Mouse (Mus musculus) intestine, embryonic 15.5 days (tissue): ENCODE measurements around the gene Olfr1331. TPM values are rescaled to one million over a fixed set of nuclear protein-coding genes. Genes with fewer than 3 reads are reported as not detected.
"Not testable (repeated sequence)": the region's sequence is repeated elsewhere in the genome, so short reads cannot be mapped to it uniquely, and the experiment has no call there.

Experiments
- ATAC-seq: fragments of 200-750 bp; cut with Nextera tagmentation; 2 replicates; pipeline ENCODE4 v1.8.0; 2017; ENCODE audit warnings: moderate TSS enrichment, moderate library complexity
- H3K27ac ChIP-seq: fragments of 300-500 bp; sonication (generic); 2 replicates; pipeline ENCODE4 v1.5.1; 2015; ENCODE audit warnings: mild to moderate bottlenecking, inconsistent platforms
- H3K27me3 ChIP-seq: fragments of 300-500 bp; sonication (generic); replicated peaks from 2 replicates; pipeline ENCODE4 v1.6.1; 2015; ENCODE audit warnings: inconsistent platforms
- H3K36me3 ChIP-seq: fragments of 300-500 bp; sonication (generic); 2 replicates; pipeline ENCODE4 v1.6.1; 2015; ENCODE audit warnings: inconsistent platforms
- H3K4me1 ChIP-seq: fragments of 300-500 bp; sonication (generic); replicated peaks from 2 replicates; pipeline ENCODE4 v1.6.1; 2015; ENCODE audit warnings: inconsistent platforms
- H3K4me2 ChIP-seq: fragments of 300-500 bp; sonication (generic); replicated peaks from 2 replicates; pipeline ENCODE4 v1.6.1; 2015; ENCODE audit warnings: mild to moderate bottlenecking, inconsistent platforms
- H3K4me3 ChIP-seq: fragments of 300-500 bp; sonication (generic); replicated peaks from 2 replicates; pipeline ENCODE4 v1.5.1; 2015; ENCODE audit warnings: inconsistent platforms
- H3K9ac ChIP-seq: fragments of 300-500 bp; sonication (generic); 2 replicates; pipeline ENCODE4 v1.6.1; 2015; ENCODE audit warnings: inconsistent platforms
- H3K9me3 ChIP-seq: fragments of 300-500 bp; sonication (generic); 2 replicates; pipeline ENCODE4 v1.6.1; 2016; ENCODE audit warnings: inconsistent platforms
- WGBS: fragments of 180-500 bp; shearing (Covaris S2); methylation state at CpG from one replicate; pipeline ENCODE4 v1.1.7; 2015; 5-methylcytosine and 5-hydroxymethylcytosine counted together
- polyA plus RNA-seq: library from polyadenylated mRNA; unstranded; fragments of >200 nt; fragmentation: Nextera tagmentation; extraction: Ambion mirVana; gene quantifications from 2 replicates; pipeline ENCODE4 v1.2.1, GENCODE M21; 2015

Gene Olfr1331
- not detected in 2 replicates for polyA plus RNA-seq

DNA sequence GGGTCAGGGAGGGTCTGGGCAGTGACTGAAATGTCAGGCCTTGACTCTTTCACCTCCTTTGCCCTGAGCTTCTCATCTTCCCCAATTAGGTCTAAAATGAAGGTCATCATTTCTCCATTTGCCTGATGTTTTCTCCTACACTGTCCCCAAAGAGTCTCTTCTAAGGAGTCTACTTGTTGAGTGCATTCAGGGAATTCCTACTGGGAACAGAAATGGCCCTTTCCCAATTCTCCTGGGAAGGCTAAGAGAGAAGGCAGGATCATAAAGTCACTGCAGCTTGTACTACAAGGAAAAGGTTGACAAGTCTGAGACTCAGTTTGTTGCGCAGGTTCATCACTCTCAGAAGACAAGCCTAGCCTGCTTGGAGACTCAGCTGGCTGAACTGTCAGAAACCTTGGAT is at the start of gene Olfr1331:
Olfr1331 (plus strand) TSS at position 301 of the 400 bp plus-strand sequence.
- WGBS, result 95% methylated on average over 1 of the region's 1 CpGs
- Histone ChIP-seq H3K9me3 (no peaks in the 10 kb centered on the region), H3K36me3 (no peaks in the 10 kb centered on the region), H3K27ac (no peak within 1 kb of the TSS), H3K27me3 (no peaks in the 10 kb centered on the region), H3K4me2 (no peak within 1 kb of the TSS), H3K9ac (no peak within 1 kb of the TSS), H3K4me1 (no peaks in the 10 kb centered on the region), H3K4me3 (no peak within 1 kb of the TSS)
- no peak for ATAC-seq

- Histone ChIP-seq H3K4me3 (no peak overlapping the region), H3K27me3 (no peaks in the 10 kb centered on the region), H3K36me3 (no peaks in the 10 kb centered on the region), H3K4me2 (no peak overlapping the region), H3K9me3 (no peaks in the 10 kb centered on the region), H3K27ac (no peak overlapping the region), H3K4me1 (no peaks in the 10 kb centered on the region), H3K9ac (no peak overlapping the region)
- no peak for ATAC-seq
- 87% methylated on average over 1 of the region's 1 CpGs for WGBS
Measured at GRCm38 (mm10) chr4:118818921-118819320, 45.5 kb upstream of the Olfr1331 start.

GRCm38 (mm10) chr4:118836179-118836578 is 28.3 kb upstream of the Olfr1331 start, which contains the start of gene Olfr1333:
Gene Olfr1333, minus strand, starts transcription at chr4:118836279.
- no peak within 1 kb of the TSS for H3K4me2 ChIP-seq
- no peak within 1 kb of the TSS for H3K27ac ChIP-seq
- no peak within 1 kb of the TSS for H3K4me3 ChIP-seq
- H3K9ac ChIP-seq, result no peak within 1 kb of the TSS
- H3K36me3 ChIP-seq, result no peaks in the 10 kb centered on the region
- WGBS, result 91% methylated on average over 1 of the region's 1 CpGs
- no peak for ATAC-seq
- H3K4me1 ChIP-seq, result no peaks in the 10 kb centered on the region
- no peaks in the 10 kb centered on the region for H3K9me3 ChIP-seq
- H3K27me3 ChIP-seq, result no peaks in the 10 kb centered on the region

DNA sequence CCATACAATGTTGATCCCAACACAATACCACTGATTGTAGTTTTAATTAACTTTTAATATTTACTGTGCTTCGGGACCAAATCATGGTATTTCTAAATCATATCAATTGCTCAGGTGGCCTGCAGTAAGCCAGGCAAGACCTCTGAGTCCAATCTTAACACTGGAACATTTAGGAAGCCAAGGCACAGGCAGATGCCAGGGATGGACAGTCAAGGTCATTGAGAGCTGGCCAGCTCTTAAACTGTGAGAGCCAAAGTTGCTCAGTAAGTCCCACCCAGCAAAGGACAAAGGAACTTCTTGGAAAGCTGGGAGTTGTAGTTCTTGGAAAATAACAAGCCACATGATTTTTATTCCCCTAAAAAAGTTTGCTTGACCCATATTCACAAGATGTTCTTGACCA is 2.7 kb upstream of the Olfr1331 start:
- no peak overlapping the region for H3K27ac ChIP-seq
- 82% methylated on average over 1 of the region's 1 CpGs for WGBS
- no peak for ATAC-seq
- H3K4me3 ChIP-seq, result no peak overlapping the region
- no peaks in the 10 kb centered on the region for H3K36me3 ChIP-seq
- H3K27me3 ChIP-seq, result no peaks in the 10 kb centered on the region
- H3K4me2 ChIP-seq, result no peak overlapping the region
- H3K9me3 ChIP-seq, result no peaks in the 10 kb centered on the region
- no peak overlapping the region for H3K9ac ChIP-seq
- no peaks in the 10 kb centered on the region for H3K4me1 ChIP-seq

DNA sequence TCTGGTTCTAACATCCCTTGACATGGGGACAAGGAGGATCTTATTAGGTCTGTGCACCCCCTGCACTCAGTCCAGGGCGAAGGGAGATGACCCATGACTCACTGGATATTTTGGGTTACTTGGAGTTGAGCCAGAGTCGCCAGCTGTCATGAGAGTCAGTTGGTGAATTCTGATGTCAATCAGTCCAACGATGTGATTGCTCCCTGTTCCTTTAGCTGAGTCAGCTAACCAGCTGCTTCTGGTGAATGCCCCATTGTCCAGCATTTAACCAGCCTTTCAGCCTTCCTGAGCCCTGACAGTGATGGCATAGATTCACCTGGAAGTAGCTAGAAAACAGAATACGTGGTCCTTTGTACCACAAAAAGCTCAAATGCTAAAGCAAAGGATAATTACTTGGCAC is 1.7 kb upstream of the Olfr1331 start:
- ATAC-seq, result no peak
- Histone ChIP-seq H3K9ac (no peak overlapping the region), H3K4me3 (no peak overlapping the region), H3K27ac (no peak overlapping the region), H3K9me3 (no peaks in the 10 kb centered on the region), H3K27me3 (no peaks in the 10 kb centered on the region), H3K36me3 (no peaks in the 10 kb centered on the region), H3K4me2 (no peak overlapping the region), H3K4me1 (no peaks in the 10 kb centered on the region)
- WGBS, result 65% methylated on average over 4 of the region's 4 CpGs

GRCm38 (mm10) chr4:118867566-118867965 is 3.1 kb downstream of the Olfr1331 start:
- Histone ChIP-seq H3K4me2 (no peak overlapping the region), H3K4me1 (no peaks in the 10 kb centered on the region), H3K9me3 (no peaks in the 10 kb centered on the region), H3K27me3 (no peaks in the 10 kb centered on the region), H3K9ac (no peak overlapping the region), H3K36me3 (no peaks in the 10 kb centered on the region), H3K27ac (no peak overlapping the region), H3K4me3 (no peak overlapping the region)
- no peak for ATAC-seq

DNA sequence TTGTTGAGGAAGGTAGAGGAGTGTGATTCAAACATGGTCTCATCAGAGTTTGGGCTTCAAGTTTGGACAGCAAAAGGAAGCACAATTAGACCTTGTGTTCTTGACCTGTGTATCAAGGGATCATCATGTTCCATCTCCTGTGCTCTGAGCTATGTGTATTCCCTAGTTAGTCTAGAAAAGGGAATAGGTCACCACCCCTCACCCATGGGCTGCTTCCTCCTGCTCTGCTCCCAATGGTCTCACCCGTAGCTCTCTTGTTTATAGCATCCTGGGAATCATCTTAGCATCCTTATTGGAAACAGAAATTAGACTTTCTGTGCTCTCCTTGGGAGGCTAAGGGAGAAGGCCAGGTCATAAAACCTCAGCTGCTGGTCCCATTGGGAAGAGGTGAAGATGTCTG is 23.8 kb downstream of the Olfr1331 start, which contains the start of gene Olfr1330:
Olfr1330 (plus strand) TSS at position 301 of the 400 bp plus-strand sequence.
- WGBS, result 54% methylated on average over 1 of the region's 1 CpGs

GRCm38 (mm10) chr4:118901981-118902380 is 37.5 kb downstream of the Olfr1331 start:
- H3K9ac ChIP-seq, result no peak overlapping the region
- H3K4me3 ChIP-seq, result no peak overlapping the region
- WGBS, result 61% methylated on average over 2 of the region's 2 CpGs
- H3K27me3 ChIP-seq, result no peaks in the 10 kb centered on the region
- H3K9me3 ChIP-seq, result no peaks in the 10 kb centered on the region
- H3K4me2 ChIP-seq, result no peak overlapping the region
- H3K36me3 ChIP-seq, result no peaks in the 10 kb centered on the region
- no peak for ATAC-seq
- H3K4me1 ChIP-seq, result no peaks in the 10 kb centered on the region
- H3K27ac ChIP-seq, result no peak overlapping the region

More for the DNA sequence above, 23.8 kb downstream of the Olfr1331 start, which contains the start of gene Olfr1330:
- H3K9me3 ChIP-seq, result no peaks in the 10 kb centered on the region
- H3K27me3 ChIP-seq, result no peaks in the 10 kb centered on the region
- no peak within 1 kb of the TSS for H3K27ac ChIP-seq
- H3K4me1 ChIP-seq, result no peaks in the 10 kb centered on the region
- H3K4me2 ChIP-seq, result no peak within 1 kb of the TSS
- ATAC-seq, result no peak
- H3K9ac ChIP-seq, result no peak within 1 kb of the TSS
- no peak within 1 kb of the TSS for H3K4me3 ChIP-seq
- no peaks in the 10 kb centered on the region for H3K36me3 ChIP-seq

DNA sequence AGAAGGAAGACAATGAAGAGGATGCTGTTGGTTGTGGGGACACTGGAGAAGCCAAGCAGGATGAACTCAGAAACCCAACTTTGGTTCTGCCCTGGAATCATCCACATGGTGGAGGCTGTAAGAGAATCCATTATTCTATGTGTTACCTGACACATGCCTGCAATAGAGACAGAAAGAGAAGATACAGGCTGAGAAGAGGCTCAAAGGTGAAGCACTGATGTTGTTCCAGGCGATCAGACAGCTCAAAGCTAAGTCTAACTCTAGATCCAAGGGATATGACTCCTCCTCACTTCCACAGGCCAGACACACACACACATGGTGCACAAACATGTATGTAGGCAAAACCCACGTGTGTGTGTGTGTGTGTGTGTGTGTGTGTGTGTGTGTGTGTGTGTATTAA is 52.9 kb downstream of the Olfr1331 start, which contains the start of gene Olfr1329:
Olfr1329 (minus strand) TSS at position 101 of the 400 bp plus-strand sequence.
- H3K4me2 ChIP-seq, H3K9ac ChIP-seq, H3K4me1 ChIP-seq, H3K36me3 ChIP-seq, H3K9me3 ChIP-seq, ATAC-seq, H3K27ac ChIP-seq, H3K27me3 ChIP-seq, H3K4me3 ChIP-seq: not testable (repeated sequence)
- WGBS, result 60% methylated on average over 2 of the region's 2 CpGs

Other genes with a start within 250 kb of the Olfr1331 start
- gene Cfap57, start 243.9 kb upstream of the Olfr1331 start, polyA plus RNA-seq, result 0.55 and 0.58 TPM in 2 replicates
- 125 and 144 TPM in 2 replicates for gene Ebna1bp2, start 243.8 kb upstream of the Olfr1331 start, polyA plus RNA-seq
- not detected in 2 replicates for gene Olfr62, start 205.7 kb upstream of the Olfr1331 start, polyA plus RNA-seq
- gene Olfr1342, start 171.9 kb upstream of the Olfr1331 start, polyA plus RNA-seq, result not detected in 2 replicates
- not detected in 2 replicates for gene Olfr1341, start 161.1 kb upstream of the Olfr1331 start, polyA plus RNA-seq
- gene Olfr1340, start 144.5 kb upstream of the Olfr1331 start, polyA plus RNA-seq, result not detected in 2 replicates
- gene Olfr1339, start 132.5 kb upstream of the Olfr1331 start, polyA plus RNA-seq, result not detected in 2 replicates
- not detected in 2 replicates for gene Olfr1338, start 105.9 kb upstream of the Olfr1331 start, polyA plus RNA-seq
- not detected in 2 replicates for gene Olfr1337, start 82.1 kb upstream of the Olfr1331 start, polyA plus RNA-seq
- gene Olfr1335, start 54.7 kb upstream of the Olfr1331 start, polyA plus RNA-seq, result not detected in 2 replicates
- not detected in 2 replicates for gene Olfr1333, start 28.4 kb upstream of the Olfr1331 start, polyA plus RNA-seq
- not detected in 2 replicates for gene Olfr1330, start 23.9 kb downstream of the Olfr1331 start, polyA plus RNA-seq
- gene Olfr1329, start 52.8 kb downstream of the Olfr1331 start, polyA plus RNA-seq, result not detected in 2 replicates
- gene Olfr1328, start 74.0 kb downstream of the Olfr1331 start, polyA plus RNA-seq, result not detected in 2 replicates
- gene Lao1, start 96.9 kb downstream of the Olfr1331 start, polyA plus RNA-seq, result not detected in 2 replicates
- 132 and 136 TPM in 2 replicates for gene Slc2a1, start 244.1 kb downstream of the Olfr1331 start, polyA plus RNA-seq